ENCODE assay signal across 11 mouse cellular contexts in the genomic region with DNA sequence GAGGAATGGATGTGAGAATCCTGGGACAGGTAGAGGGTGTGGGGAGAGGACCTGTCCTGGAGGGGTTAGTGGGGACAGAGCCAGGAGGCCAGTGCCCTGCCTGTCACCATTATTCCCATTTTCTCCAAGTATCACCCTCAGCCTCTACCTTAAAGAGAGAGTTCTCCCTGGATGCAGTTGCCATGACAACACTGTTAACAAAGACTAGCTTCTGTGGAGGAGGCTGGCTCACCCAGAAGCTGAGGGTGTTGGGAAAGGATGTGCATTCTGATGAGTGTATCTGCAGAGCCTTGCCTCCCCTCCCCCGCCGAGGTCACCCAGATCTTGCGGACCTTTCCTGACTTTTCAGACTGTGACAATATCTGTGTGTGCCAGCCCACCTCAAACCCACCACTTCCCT. TPM values are rescaled to one million over a fixed set of nuclear protein-coding genes. Genes with fewer than 3 reads are reported as not detected.
DNase-seq lines count a peak whose midpoint lies in the region; ATAC-seq and TF ChIP-seq lines count a peak whose summit lies in the region.
"Had no signal": no experiment of that assay in that cellular context is flagged by ENCODE, and none has a peak within 500 bp of the region (broad histone marks: within the 10 kb centered on the region; RNA-seq: fewer than 3 reads in every experiment).

No protein-coding gene starts in this region.

- TF ChIP-seq CTCF in cerebellum, adult 2 months (IDR thresholded peaks at IDR 0.05; ENCODE audit: borderline replicate concordance, insufficient read depth, low read depth, low read length): no peak
- no peak for TF ChIP-seq CTCF in forebrain, postnatal 0 days (IDR thresholded peaks at IDR 0.05; ENCODE audit: low read depth)

- H3K9ac ChIP-seq in forebrain, postnatal 0 days: no peak overlapping the region
- H3K9ac ChIP-seq in neural tube, embryonic 15.5 days (replicated peaks): no peak overlapping the region

- ATAC-seq in forebrain, postnatal 0 days: peak; percentile 81
- peak; percentile 66; the same call in 1 of the 2 replicates for ATAC-seq in neural tube, embryonic 15.5 days (ENCODE audit: low FRiP score)
- ATAC-seq in megakaryocyte progenitor cell, adult 5-6 weeks (replicated peaks; ENCODE audit: poor library complexity): no peak
- ATAC-seq in erythroblast, adult 5-6 weeks (replicated peaks; ENCODE audit: low FRiP score, poor library complexity, severe bottlenecking): no peak

- no peaks in the 10 kb centered on the region for H3K27me3 ChIP-seq in cerebellum, adult 2 months (ENCODE audit: control insufficient read depth, insufficient read depth, low read length)
- no peaks in the 10 kb centered on the region for H3K27me3 ChIP-seq in forebrain, postnatal 0 days (ENCODE audit: insufficient read depth, low read length)
- H3K27me3 ChIP-seq in neural tube, embryonic 15.5 days (replicated peaks): peaks cover 11% of the 10 kb centered on the region

- 63% methylated on average over 3 of the region's 3 CpGs for WGBS in cerebellum, adult 2 months
- 43% methylated on average over 3 of the region's 3 CpGs for WGBS in forebrain, postnatal 0 days
- WGBS in neural tube, embryonic 15.5 days: 46% methylated on average over 3 of the region's 3 CpGs

- no peak overlapping the region for H3K4me3 ChIP-seq in cerebellum, adult 2 months (replicated peaks; ENCODE audit: insufficient read depth, low read depth, low read length)
- H3K4me3 ChIP-seq in forebrain, postnatal 0 days (ENCODE audit: low read depth, low read length): no peak overlapping the region
- no peak overlapping the region for H3K4me3 ChIP-seq in neural tube, embryonic 15.5 days (replicated peaks)

- no peak for TF ChIP-seq POLR2A in cerebellum, adult 2 months (IDR thresholded peaks at IDR 0.05; ENCODE audit: borderline replicate concordance, insufficient read depth, low read length)

- intact Hi-C loops in heart, postnatal 36 days (cut with DNase I): no loop called here

- H3K4me1 ChIP-seq in cerebellum, adult 2 months (ENCODE audit: control insufficient read depth, insufficient read depth, low read length): peaks cover 67% of the 10 kb centered on the region
- H3K4me1 ChIP-seq in forebrain, postnatal 0 days (ENCODE audit: insufficient read depth): peaks cover 28% of the 10 kb centered on the region; the same call in 1 of the 2 replicates
- peaks cover 43% of the 10 kb centered on the region for H3K4me1 ChIP-seq in neural tube, embryonic 15.5 days

- H3K36me3 ChIP-seq in forebrain, postnatal 0 days (ENCODE audit: insufficient read depth): no peaks in the 10 kb centered on the region
- no peaks in the 10 kb centered on the region for H3K36me3 ChIP-seq in neural tube, embryonic 15.5 days

- H3K4me2 ChIP-seq in forebrain, postnatal 0 days (ENCODE audit: low read depth): no peak overlapping the region
- H3K4me2 ChIP-seq in neural tube, embryonic 15.5 days: no peak overlapping the region

- H3K27ac ChIP-seq in cerebellum, adult 2 months (ENCODE audit: insufficient read depth, low read length): no peak overlapping the region
- H3K27ac ChIP-seq in forebrain, postnatal 0 days (ENCODE audit: low read depth, low read length): peak overlapping the region; percentile 75; the same call in 1 of the 2 replicates
- H3K27ac ChIP-seq in neural tube, embryonic 15.5 days (replicated peaks): no peak overlapping the region

- peak; percentile 49 for DNase-seq in cerebellum, adult 9-10 months
- no peak for DNase-seq in cerebellum, adult 2 months
- peak; percentile 83 for DNase-seq in forebrain, postnatal 0 days
- peak; percentile 65 to 68 for DNase-seq in left cerebral cortex, adult 9 months (ENCODE audit: low spot score in 2 of 2)
- DNase-seq in heart, postnatal 36 days: no peak
- DNase-seq: adrenal gland, postnatal 36 days; spleen, adult 18-20 months had no signal

- no peaks in the 10 kb centered on the region for H3K9me3 ChIP-seq in forebrain, postnatal 0 days (ENCODE audit: low read length)
- H3K9me3 ChIP-seq in neural tube, embryonic 15.5 days (replicated peaks): no peaks in the 10 kb centered on the region

RNA-seq across cellular contexts. Expression of a gene that starts 4.7 kb away (rescaled TPM):
- 59.8 and 66.0 TPM in 2 replicates for polyA plus RNA-seq in cerebellum, adult 2 months (2012; rRNA removed)
- total RNA-seq in forebrain, postnatal 0 days (2014; rRNA removed): 25.2 and 25.4 TPM in 2 replicates
- polyA plus RNA-seq in forebrain, postnatal 0 days (2015; fragmentation: Nextera tagmentation; extraction: Ambion mirVana): 9.1 and 13.1 TPM in 2 replicates
- 3.3 and 4.3 TPM in 2 replicates for polyA plus RNA-seq in neural tube, embryonic 15.5 days (2015; fragmentation: Nextera tagmentation; extraction: Ambion mirVana)
- total RNA-seq in megakaryocyte progenitor cell, adult 5-6 weeks (2015): 0.07 TPM in 1 of 2 replicates, not detected in the other
- 0.17 TPM in 1 of 2 replicates, not detected in the other for total RNA-seq in megakaryocyte progenitor cell, adult 5-6 weeks (2017)
- total RNA-seq in heart, postnatal 36 days (2021): under 1 TPM; 0.11 to 0.22 TPM
- total RNA-seq in erythroblast, adult 5-6 weeks (2015; ENCODE audit: low replicate concordance): not detected in 2 replicates
- 0.09 TPM in 1 of 2 replicates, not detected in the other for total RNA-seq in erythroblast, adult 5-6 weeks (2017; ENCODE audit: low replicate concordance)
- polyA plus RNA-seq: limb, embryonic 11.5 days had no signal

Comparison
In these comparisons a context has a peak if more than half of its experiments do, and no peak if none do; other contexts are left out.
1. DNase-seq: peak in cerebellum, adult 9-10 months (single experiment), forebrain, postnatal 0 days (single experiment) and left cerebral cortex, adult 9 months (2 of 2); none in cerebellum, adult 2 months (0 of 2) and heart, postnatal 36 days (0 of 2).
2. ATAC-seq: peak in forebrain, postnatal 0 days (single experiment) and neural tube, embryonic 15.5 days (single experiment); none in megakaryocyte progenitor cell, adult 5-6 weeks (single experiment) and erythroblast, adult 5-6 weeks (single experiment).
3. RNA of a gene that starts 4.7 kb away (total RNA-seq): 25.2 to 25.4 TPM in forebrain, postnatal 0 days; 0.11 to 0.22 TPM in heart, postnatal 36 days, 0.07 to 0.17 TPM in megakaryocyte progenitor cell, adult 5-6 weeks and 0.09 TPM in erythroblast, adult 5-6 weeks; every median in the first group is over 10 times any median in the second.